Mouse (Mus musculus) limb, embryonic 13.5 days (tissue): Measurements from ENCODE around the gene Pax5. TPM values are rescaled to one million over a fixed set of nuclear protein-coding genes. Genes with fewer than 3 reads are reported as not detected.

ENCODE experiments used
- ATAC-seq: fragments of 200-750 bp; cut with Nextera tagmentation; 2 replicates; pipeline ENCODE4 v1.8.0; 2017; ENCODE audit warnings: low read depth, moderate number of reproducible peaks, moderate TSS enrichment; ENCODE audit not compliant: low FRiP score
- H3K27ac ChIP-seq: fragments of 300-500 bp; sonication (generic); 2 replicates; pipeline ENCODE4 v1.5.1; 2015; ENCODE audit warnings: inconsistent platforms, mild to moderate bottlenecking, moderate library complexity
- H3K27me3 ChIP-seq: fragments of 300-500 bp; sonication (generic); 2 replicates; pipeline ENCODE4 v1.6.1; 2015; ENCODE audit warnings: mild to moderate bottlenecking, inconsistent platforms
- H3K36me3 ChIP-seq: fragments of 300-500 bp; sonication (generic); 2 replicates; pipeline ENCODE4 v1.6.1; 2015; ENCODE audit warnings: inconsistent platforms, mild to moderate bottlenecking, moderate library complexity
- H3K4me1 ChIP-seq: fragments of 300-500 bp; sonication (generic); 2 replicates; pipeline ENCODE4 v1.6.1; 2015; ENCODE audit warnings: inconsistent platforms
- H3K4me2 ChIP-seq: fragments of 300-500 bp; sonication (generic); replicated peaks from 2 replicates; pipeline ENCODE4 v1.6.1; 2015; ENCODE audit warnings: inconsistent platforms, mild to moderate bottlenecking, moderate library complexity
- H3K4me3 ChIP-seq: fragments of 300-500 bp; sonication (generic); 2 replicates; pipeline ENCODE4 v1.5.1; 2015; ENCODE audit warnings: moderate library complexity, mild to moderate bottlenecking, inconsistent platforms
- H3K9ac ChIP-seq: fragments of 300-500 bp; sonication (generic); 2 replicates; pipeline ENCODE4 v1.6.1; 2015; ENCODE audit warnings: mild to moderate bottlenecking, inconsistent platforms
- H3K9me3 ChIP-seq: fragments of 300-500 bp; sonication (generic); 2 replicates; pipeline ENCODE4 v1.6.1; 2016; ENCODE audit warnings: inconsistent platforms
- WGBS: fragments of 180-500 bp; shearing (Covaris S2); methylation state at CpG from one replicate; pipeline ENCODE4 v1.1.7; 2015; 5-methylcytosine and 5-hydroxymethylcytosine counted together
- polyA plus RNA-seq: library from polyadenylated mRNA; unstranded; fragments of >200 nt; fragmentation: Nextera tagmentation; extraction: Ambion mirVana; gene quantifications from 2 replicates; pipeline ENCODE4 v1.2.1, GENCODE M21; 2015

Gene Pax5
- polyA plus RNA-seq, 1 experiment from 2014 or later, result not detected

GRCm38 (mm10) chr4:44703686-44704368 is 6.5 kb downstream of the Pax5 start:
- ATAC-seq, result no peak
- no peaks in the 10 kb centered on the region for H3K9me3 ChIP-seq
- H3K4me3 ChIP-seq, result peak overlapping the region; percentile 44
- peak overlapping the region; percentile 80 for H3K4me2 ChIP-seq
- under 1% methylated on average over 58 of the region's 66 CpGs for WGBS
- H3K27ac ChIP-seq, result no peak overlapping the region
- H3K9ac ChIP-seq, result no peak overlapping the region
- H3K27me3 ChIP-seq, result peaks cover 99% of the 10 kb centered on the region
- H3K36me3 ChIP-seq, result no peaks in the 10 kb centered on the region
- H3K4me1 ChIP-seq, result peaks cover 22% of the 10 kb centered on the region

DNA sequence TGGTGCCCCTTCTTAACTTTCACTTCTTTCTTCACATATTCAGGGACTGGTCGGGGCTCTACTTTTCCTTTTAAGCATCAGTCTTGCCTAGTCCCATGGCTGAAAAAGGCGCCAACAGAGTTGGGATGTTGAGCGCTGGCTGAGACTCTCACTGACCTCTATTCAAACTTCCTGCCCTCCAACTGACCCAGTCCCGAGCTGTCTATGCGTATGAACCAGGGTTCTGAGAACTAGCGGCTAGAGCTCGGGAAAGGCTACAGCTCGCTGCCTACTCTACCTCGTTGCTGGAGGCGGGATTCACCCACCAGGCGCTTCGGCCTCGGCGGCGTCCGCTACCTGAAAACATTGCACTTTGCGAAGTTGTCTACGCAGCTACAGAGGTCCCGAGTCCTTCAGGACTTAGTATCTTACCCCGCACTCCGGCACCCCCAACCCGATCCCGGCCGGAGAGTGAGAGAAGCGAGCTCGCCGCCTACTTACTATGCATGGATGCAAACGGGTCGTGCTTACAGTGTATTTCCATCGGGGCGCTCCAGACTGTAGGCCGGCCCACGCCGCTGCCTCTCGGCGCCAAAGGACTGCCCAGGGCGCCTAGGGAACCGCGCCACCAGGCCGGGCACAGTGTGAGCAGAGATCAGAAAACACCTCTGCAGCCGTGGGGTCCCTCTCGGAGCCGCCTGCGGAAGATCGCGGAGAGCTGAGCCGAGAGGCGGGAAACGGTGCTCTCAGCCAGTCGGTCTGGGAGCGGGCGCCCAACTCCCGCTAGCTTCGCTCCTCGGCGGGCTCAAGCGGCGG is 7.2 kb downstream of the Pax5 start:
- Histone ChIP-seq H3K4me3 (peak overlapping the region; percentile 44), H3K27ac (no peak overlapping the region), H3K4me2 (peak overlapping the region; percentile 80), H3K9ac (no peak overlapping the region), H3K27me3 (peaks cover 99% of the 10 kb centered on the region), H3K4me1 (peaks cover 22% of the 10 kb centered on the region), H3K9me3 (no peaks in the 10 kb centered on the region), H3K36me3 (no peaks in the 10 kb centered on the region)
- under 1% methylated on average over 58 of the region's 58 CpGs for WGBS
- no peak for ATAC-seq

DNA sequence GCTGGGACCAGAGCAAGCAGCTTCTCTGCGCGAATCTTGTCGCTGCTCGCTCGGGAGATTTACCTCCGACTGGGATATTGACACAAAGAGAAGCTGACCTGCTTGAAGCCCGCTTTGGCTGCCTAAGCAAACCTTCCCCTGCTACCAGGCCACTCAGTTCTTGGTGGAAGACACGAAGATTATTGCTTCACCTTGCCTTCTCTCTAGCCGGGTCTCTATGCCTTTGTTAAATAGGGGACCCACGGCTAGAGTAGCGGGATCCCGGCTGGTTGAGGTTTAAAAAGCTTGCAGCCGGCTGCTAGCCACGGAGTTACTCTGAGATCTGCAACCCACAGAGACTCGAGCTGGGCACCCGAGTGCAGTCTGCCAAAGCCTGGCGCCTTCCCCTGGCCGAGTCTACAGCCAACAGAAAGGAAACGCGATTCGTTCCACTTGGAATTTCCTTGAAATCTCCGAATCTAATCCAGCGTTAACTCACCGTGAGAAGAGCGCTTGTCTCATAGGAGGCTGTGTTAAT is 8.2 kb downstream of the Pax5 start:
- Histone ChIP-seq H3K4me2 (no peak overlapping the region), H3K4me1 (peaks cover 22% of the 10 kb centered on the region), H3K9ac (no peak overlapping the region), H3K27ac (no peak overlapping the region), H3K36me3 (no peaks in the 10 kb centered on the region), H3K4me3 (0 out of 2 replicates have a peak overlapping the region, but pooled peaks have one; percentile 0), H3K27me3 (peaks cover 99% of the 10 kb centered on the region), H3K9me3 (no peaks in the 10 kb centered on the region)
- ATAC-seq, result no peak
- WGBS, result under 1% methylated on average over 25 of the region's 25 CpGs

GRCm38 (mm10) chr4:44701513-44701912 is 8.8 kb downstream of the Pax5 start:
- H3K27me3 ChIP-seq, result peaks cover 99% of the 10 kb centered on the region
- H3K36me3 ChIP-seq, result no peaks in the 10 kb centered on the region
- no peak overlapping the region for H3K4me3 ChIP-seq
- peaks cover 22% of the 10 kb centered on the region for H3K4me1 ChIP-seq
- H3K9ac ChIP-seq, result no peak overlapping the region
- no peak overlapping the region for H3K27ac ChIP-seq
- 2% methylated on average over 9 of the region's 9 CpGs for WGBS
- no peaks in the 10 kb centered on the region for H3K9me3 ChIP-seq
- H3K4me2 ChIP-seq, result no peak overlapping the region
- no peak for ATAC-seq

DNA sequence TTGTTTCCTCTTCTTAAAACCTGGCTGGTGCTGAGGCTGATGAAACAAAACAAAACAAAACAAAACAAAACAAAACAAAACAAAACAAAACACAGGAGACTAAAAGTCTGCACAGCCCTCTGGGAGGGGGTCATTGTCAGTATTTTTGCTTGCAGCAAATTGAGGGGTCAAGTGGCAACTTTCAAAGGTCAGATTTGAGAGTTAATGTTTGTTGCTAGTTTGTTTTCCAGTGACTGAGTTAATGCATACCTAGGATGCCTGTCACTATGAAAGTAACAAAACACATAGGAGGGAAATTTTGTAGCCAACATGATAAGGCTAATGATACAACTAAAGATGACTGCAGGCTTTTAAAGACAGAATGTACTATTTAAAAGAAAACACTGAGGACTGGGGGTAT is 13.6 kb downstream of the Pax5 start:
- no peak overlapping the region for H3K9ac ChIP-seq
- no peak overlapping the region for H3K4me3 ChIP-seq
- ATAC-seq, result no peak
- no peaks in the 10 kb centered on the region for H3K36me3 ChIP-seq
- peaks cover 83% of the 10 kb centered on the region for H3K27me3 ChIP-seq
- no peaks in the 10 kb centered on the region for H3K9me3 ChIP-seq
- H3K4me2 ChIP-seq, result no peak overlapping the region
- no peaks in the 10 kb centered on the region for H3K4me1 ChIP-seq
- H3K27ac ChIP-seq, result no peak overlapping the region

- no peak for ATAC-seq
- H3K9me3 ChIP-seq, result no peaks in the 10 kb centered on the region
- peaks cover 70% of the 10 kb centered on the region for H3K27me3 ChIP-seq
These were observed 15.9 kb downstream of the Pax5 start for GRCm38 (mm10) chr4:44694369-44694768.

GRCm38 (mm10) chr4:44685582-44685981 is 24.7 kb downstream of the Pax5 start:
- H3K9me3 ChIP-seq, result peaks cover 4% of the 10 kb centered on the region; the same call in 1 of the 2 replicates
- no peak overlapping the region for H3K9ac ChIP-seq
- WGBS, result 73% methylated on average over 6 of the region's 6 CpGs
- no peak for ATAC-seq
- H3K4me2 ChIP-seq, result no peak overlapping the region
- H3K27me3 ChIP-seq, result peaks cover 27% of the 10 kb centered on the region
- H3K4me3 ChIP-seq, result no peak overlapping the region
- no peaks in the 10 kb centered on the region for H3K36me3 ChIP-seq
- no peaks in the 10 kb centered on the region for H3K4me1 ChIP-seq
- H3K27ac ChIP-seq, result no peak overlapping the region

More at GRCm38 (mm10) chr4:44694369-44694768, 15.9 kb downstream of the Pax5 start:
- H3K36me3 ChIP-seq, result no peaks in the 10 kb centered on the region
- no peak overlapping the region for H3K4me3 ChIP-seq
- 55% methylated on average over 15 of the region's 15 CpGs for WGBS
- no peak overlapping the region for H3K27ac ChIP-seq
- H3K9ac ChIP-seq, result no peak overlapping the region
- H3K4me1 ChIP-seq, result no peaks in the 10 kb centered on the region
- no peak overlapping the region for H3K4me2 ChIP-seq

GRCm38 (mm10) chr4:44680242-44680897 is 29.9 kb downstream of the Pax5 start:
- 58% methylated on average over 6 of the region's 6 CpGs for WGBS
- no peaks in the 10 kb centered on the region for H3K4me1 ChIP-seq
- H3K9ac ChIP-seq, result no peak overlapping the region
- H3K4me2 ChIP-seq, result no peak overlapping the region
- peaks cover 4% of the 10 kb centered on the region; the same call in 1 of the 2 replicates for H3K9me3 ChIP-seq
- no peak for ATAC-seq
- no peaks in the 10 kb centered on the region for H3K36me3 ChIP-seq
- H3K27me3 ChIP-seq, result peaks cover 25% of the 10 kb centered on the region; the same call in 1 of the 2 replicates
- H3K4me3 ChIP-seq, result no peak overlapping the region
- no peak overlapping the region for H3K27ac ChIP-seq

DNA sequence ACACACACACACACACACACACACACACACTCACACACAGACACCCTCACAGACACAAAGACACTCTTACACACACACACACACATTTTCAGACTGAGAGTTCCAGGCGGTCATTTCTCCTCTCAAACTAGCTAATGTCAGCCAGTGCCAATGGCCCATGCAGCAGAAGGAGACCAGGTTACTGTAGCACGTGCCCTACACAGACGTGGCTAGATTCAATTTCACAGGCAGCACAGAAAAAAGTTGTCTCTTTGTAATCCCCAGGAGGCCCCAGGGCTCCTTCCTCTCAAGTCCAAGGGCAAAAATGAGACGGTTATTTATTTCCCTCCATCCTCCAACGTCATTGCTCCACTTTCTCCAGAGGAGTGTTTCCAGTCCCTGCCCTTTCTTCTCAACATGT is 31.6 kb downstream of the Pax5 start:
- Histone ChIP-seq H3K27me3 (peaks cover 24% of the 10 kb centered on the region), H3K4me3 (no peak overlapping the region), H3K4me2 (no peak overlapping the region), H3K9me3 (peaks cover 4% of the 10 kb centered on the region; the same call in 1 of the 2 replicates), H3K4me1 (no peaks in the 10 kb centered on the region), H3K9ac (no peak overlapping the region), H3K27ac (no peak overlapping the region), H3K36me3 (no peaks in the 10 kb centered on the region)
- 37% methylated on average over 5 of the region's 5 CpGs for WGBS
- no peak for ATAC-seq

GRCm38 (mm10) chr4:44678026-44678425 is 32.3 kb downstream of the Pax5 start:
- Histone ChIP-seq H3K27me3 (peaks cover 21% of the 10 kb centered on the region), H3K9ac (no peak overlapping the region), H3K9me3 (peaks cover 4% of the 10 kb centered on the region; the same call in 1 of the 2 replicates), H3K4me2 (no peak overlapping the region), H3K4me3 (no peak overlapping the region), H3K36me3 (no peaks in the 10 kb centered on the region), H3K4me1 (no peaks in the 10 kb centered on the region), H3K27ac (no peak overlapping the region)
- 62% methylated on average over 3 of the region's 3 CpGs for whole genome bisulfite sequencing
- ATAC-seq, result no peak

- H3K27ac ChIP-seq, result no peak overlapping the region
- peaks cover 3% of the 10 kb centered on the region; the same call in 1 of the 2 replicates for H3K4me1 ChIP-seq
- peaks cover 37% of the 10 kb centered on the region for H3K27me3 ChIP-seq
- H3K4me3 ChIP-seq, result no peak overlapping the region
- no peaks in the 10 kb centered on the region for H3K9me3 ChIP-seq
- H3K4me2 ChIP-seq, result no peak overlapping the region
- H3K36me3 ChIP-seq, result no peaks in the 10 kb centered on the region
- no peak for ATAC-seq
- H3K9ac ChIP-seq, result no peak overlapping the region
- WGBS, result 87% methylated on average over 8 of the region's 8 CpGs
These were observed 35.3 kb downstream of the Pax5 start for GRCm38 (mm10) chr4:44674973-44675372.

DNA sequence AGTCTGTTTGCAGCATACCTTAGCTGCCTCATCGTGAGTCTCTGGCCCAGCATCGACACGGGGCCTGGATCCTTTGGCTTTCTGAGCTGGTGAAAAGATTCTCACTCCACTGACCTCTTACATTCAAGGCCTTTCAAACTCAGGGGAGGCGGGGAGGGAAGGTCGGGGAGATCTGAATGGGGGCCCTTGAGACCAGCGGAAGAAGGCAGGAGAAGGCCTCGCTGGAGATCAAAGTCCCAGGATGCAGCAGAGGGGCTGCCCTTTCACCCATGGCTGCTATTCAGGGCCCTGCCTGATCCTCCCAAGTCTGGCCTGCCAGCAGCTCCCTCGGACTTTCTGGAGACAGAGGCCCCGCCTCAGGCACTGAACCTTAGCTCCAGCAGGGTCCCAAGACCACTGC is 36.6 kb downstream of the Pax5 start:
- ATAC-seq, result no peak
- Histone ChIP-seq H3K9me3 (no peaks in the 10 kb centered on the region), H3K4me1 (peaks cover 3% of the 10 kb centered on the region; the same call in 1 of the 2 replicates), H3K36me3 (no peaks in the 10 kb centered on the region), H3K27ac (no peak overlapping the region), H3K4me3 (no peak overlapping the region), H3K9ac (no peak overlapping the region), H3K4me2 (no peak overlapping the region), H3K27me3 (peaks cover 35% of the 10 kb centered on the region)
- WGBS, result 37% methylated on average over 9 of the region's 9 CpGs
